Mouse (Mus musculus) bone marrow, adult 2 months (tissue): Measurements from ENCODE around the gene Grin2b.

Source experiments
- CTCF ChIP-seq: fragments of 200-500 bp; IDR thresholded peaks from 2 replicates; pipeline ENCODE4 v1.5.1; 2011; ENCODE audit warnings: low read length, control low read depth; ENCODE audit not compliant: control insufficient read depth, insufficient read depth
- POLR2A ChIP-seq: fragments of 200-500 bp; IDR thresholded peaks from 2 replicates; pipeline ENCODE4 v1.6.1; 2011; ENCODE audit warnings: low read depth, mild to moderate bottlenecking, control low read depth, low read length, borderline replicate concordance; ENCODE audit not compliant: control insufficient read depth

GRCm38 (mm10) chr6:136162090-136162489, 11.2 kb downstream of the Grin2b start:
- TF ChIP-seq CTCF, result no peak
- TF ChIP-seq POLR2A, result no peak
